In genomic region chr8:92505552-92506281, GRCm38 (mm10) we compare ENCODE assay signal across 19 mouse cellular contexts.
DNase-seq lines count a peak whose midpoint lies in the region; ATAC-seq lines count a peak whose summit lies in the region.
"Had no signal": no experiment of that assay in that cellular context is flagged by ENCODE, and none has a peak within 500 bp of the region (broad histone marks: within the 10 kb centered on the region; RNA-seq: fewer than 3 reads in every experiment).

No protein-coding gene starts in this region.

- H3K9me3 ChIP-seq in forebrain, embryonic 12.5 days: no peaks in the 10 kb centered on the region
- H3K9me3 ChIP-seq in forebrain, embryonic 13.5 days (replicated peaks): peaks cover 3% of the 10 kb centered on the region; the same call in 1 of the 2 replicates
- H3K9me3 ChIP-seq in embryonic facial prominence, embryonic 11.5 days (replicated peaks; ENCODE audit: control insufficient read depth, low read length): no peaks in the 10 kb centered on the region
- no peaks in the 10 kb centered on the region for H3K9me3 ChIP-seq in limb, embryonic 11.5 days (ENCODE audit: control insufficient read depth, low read length)

- intact Hi-C loops in left cerebral cortex, postnatal 4 days (cut with DNase I): no loop called here

- peak overlapping the region; percentile 31; the same call in 1 of the 2 replicates for H3K27ac ChIP-seq in forebrain, embryonic 12.5 days
- no peak overlapping the region for H3K27ac ChIP-seq in forebrain, embryonic 13.5 days
- no peak overlapping the region for H3K27ac ChIP-seq in embryonic facial prominence, embryonic 11.5 days (replicated peaks; ENCODE audit: low read depth, low read length)
- H3K27ac ChIP-seq in limb, embryonic 11.5 days (replicated peaks; ENCODE audit: low read depth, low read length): no peak overlapping the region; the same call in 1 of the 2 replicates

- no peak overlapping the region for H3K4me2 ChIP-seq in forebrain, embryonic 12.5 days
- no peak overlapping the region for H3K4me2 ChIP-seq in forebrain, embryonic 13.5 days
- H3K4me2 ChIP-seq in embryonic facial prominence, embryonic 11.5 days (ENCODE audit: low read depth, low read length): no peak overlapping the region
- no peak overlapping the region for H3K4me2 ChIP-seq in limb, embryonic 11.5 days (ENCODE audit: low read depth, severe bottlenecking)
- H3K4me2 ChIP-seq: heart, embryonic 12.5 days had no signal

- no peaks in the 10 kb centered on the region for H3K36me3 ChIP-seq in forebrain, embryonic 12.5 days (replicated peaks)
- no peaks in the 10 kb centered on the region for H3K36me3 ChIP-seq in forebrain, embryonic 13.5 days (ENCODE audit: poor library complexity, severe bottlenecking)
- no peaks in the 10 kb centered on the region for H3K36me3 ChIP-seq in embryonic facial prominence, embryonic 11.5 days (replicated peaks; ENCODE audit: control insufficient read depth, insufficient read depth, low read depth, low read length)
- no peaks in the 10 kb centered on the region for H3K36me3 ChIP-seq in limb, embryonic 11.5 days (ENCODE audit: control insufficient read depth, insufficient read depth, low read length)
- H3K36me3 ChIP-seq: G1E; heart, embryonic 12.5 days had no signal

- DNase-seq in left cerebral cortex, postnatal 4 days: peak; percentile 20
- no peak for DNase-seq in left cerebral cortex, adult 11 months (ENCODE audit: low spot score)
- DNase-seq in embryonic facial prominence, embryonic 11.5 days (ENCODE audit: low spot score): peak; percentile 47
- DNase-seq in limb, embryonic 11.5 days (ENCODE audit: low spot score): peak; percentile 40
- DNase-seq in urinary bladder, adult 2 months (ENCODE audit: low spot score): no peak
- DNase-seq: cerebellum, adult 9-11 months; forebrain, postnatal 0 days; layer of hippocampus, adult 9-11 months; liver, postnatal 0 days; lung, postnatal 4 days; thymus, adult 18-20 months had no signal

- 0 out of 2 replicates have a peak, but pooled peaks cover 7% of the 10 kb centered on the region for H3K27me3 ChIP-seq in forebrain, embryonic 12.5 days
- no peaks in the 10 kb centered on the region for H3K27me3 ChIP-seq in forebrain, embryonic 13.5 days
- no peaks in the 10 kb centered on the region for H3K27me3 ChIP-seq in embryonic facial prominence, embryonic 11.5 days (ENCODE audit: control insufficient read depth, insufficient read depth, low read length)
- no peaks in the 10 kb centered on the region for H3K27me3 ChIP-seq in limb, embryonic 11.5 days (ENCODE audit: control insufficient read depth, insufficient read depth, low read length)
- H3K27me3 ChIP-seq: heart, embryonic 12.5 days had no signal

- 59% methylated on average over 7 of the region's 7 CpGs for WGBS in forebrain, embryonic 12.5 days
- 52% methylated on average over 7 of the region's 7 CpGs for WGBS in forebrain, embryonic 13.5 days
- WGBS in embryonic facial prominence, embryonic 11.5 days: 40% methylated on average over 7 of the region's 7 CpGs
- 31% methylated on average over 7 of the region's 7 CpGs for WGBS in limb, embryonic 11.5 days

- ATAC-seq in forebrain, embryonic 12.5 days (ENCODE audit: low FRiP score): no peak
- no peak for ATAC-seq in forebrain, embryonic 13.5 days
- ATAC-seq in embryonic facial prominence, embryonic 11.5 days (replicated peaks; ENCODE audit: insufficient number of reproducible peaks, low FRiP score, low TSS enrichment, low read depth): peak; percentile 23; the same call in 1 of the 2 replicates
- no peak for ATAC-seq in limb, embryonic 11.5 days (ENCODE audit: insufficient number of reproducible peaks, low FRiP score, low TSS enrichment, low read depth)
- no peak for ATAC-seq in monocyte, adult 5-6 weeks (replicated peaks; ENCODE audit: insufficient number of reproducible peaks, low FRiP score, low TSS enrichment, poor library complexity, severe bottlenecking)
- ATAC-seq: activated CD4-positive, CD25-positive, alpha-beta regulatory T cell, adult 4 months; forebrain, postnatal 0 days; hindbrain, embryonic 16.5 days; intestine, embryonic 16.5 days; liver, postnatal 0 days had no signal

- H3K4me3 ChIP-seq in forebrain, embryonic 12.5 days (replicated peaks): no peak overlapping the region
- H3K4me3 ChIP-seq in forebrain, embryonic 13.5 days: no peak overlapping the region
- no peak overlapping the region for H3K4me3 ChIP-seq in embryonic facial prominence, embryonic 11.5 days (ENCODE audit: low read depth, low read length)
- no peak overlapping the region for H3K4me3 ChIP-seq in limb, embryonic 11.5 days (ENCODE audit: low read depth, low read length)
- H3K4me3 ChIP-seq: heart, embryonic 12.5 days had no signal

- H3K9ac ChIP-seq in forebrain, embryonic 12.5 days: no peak overlapping the region
- no peak overlapping the region for H3K9ac ChIP-seq in forebrain, embryonic 13.5 days
- no peak overlapping the region for H3K9ac ChIP-seq in embryonic facial prominence, embryonic 11.5 days (replicated peaks; ENCODE audit: low read length)
- H3K9ac ChIP-seq in limb, embryonic 11.5 days (ENCODE audit: low read length): no peak overlapping the region
- H3K9ac ChIP-seq: forebrain, postnatal 0 days; heart, embryonic 12.5 days; liver, postnatal 0 days had no signal

- H3K4me1 ChIP-seq in forebrain, embryonic 12.5 days: peaks cover 4% of the 10 kb centered on the region; the same call in 1 of the 2 replicates
- peaks cover 7% of the 10 kb centered on the region for H3K4me1 ChIP-seq in forebrain, embryonic 13.5 days
- no peaks in the 10 kb centered on the region for H3K4me1 ChIP-seq in embryonic facial prominence, embryonic 11.5 days (ENCODE audit: control insufficient read depth, insufficient read depth, low read length)
- peaks cover 11% of the 10 kb centered on the region for H3K4me1 ChIP-seq in limb, embryonic 11.5 days (ENCODE audit: control insufficient read depth, insufficient read depth, low read length)

Comparison
In these comparisons a context has a peak if more than half of its experiments do, and no peak if none do; other contexts are left out.
1. DNase-seq: peak in left cerebral cortex, postnatal 4 days (single experiment), embryonic facial prominence, embryonic 11.5 days (single experiment) and limb, embryonic 11.5 days (single experiment); none in left cerebral cortex, adult 11 months (single experiment) and urinary bladder, adult 2 months (single experiment).